Mouse (Mus musculus) heart, embryonic 14.5 days (tissue): ENCODE data around the gene Nanos2. TPM values are rescaled to one million over a fixed set of nuclear protein-coding genes. Genes with fewer than 3 reads are reported as not detected.

Experiments
- ATAC-seq: fragments of 200-750 bp; cut with Nextera tagmentation; 2 replicates; pipeline ENCODE4 v1.8.0; 2017; ENCODE audit warnings: low read depth, moderate TSS enrichment; ENCODE audit not compliant: insufficient number of reproducible peaks, insufficient read depth, low FRiP score
- H3K27ac ChIP-seq, 2 experiments: fragments of 200-500 bp in 1 of 2; fragments of 300-500 bp in 1 of 2; sonication (generic) in 1 of 2; replicated peaks in 1 of 2; 2 replicates each; pipeline ENCODE4 v1.5.1; 2012 to 2014; ENCODE audit warnings: low read depth in 2 of 2, low read length in 2 of 2, control low read depth in 1 of 2, mild to moderate bottlenecking in 1 of 2, mixed read lengths in 1 of 2; ENCODE audit not compliant: control insufficient read depth in 1 of 2, insufficient read depth in 1 of 2
- H3K27me3 ChIP-seq: fragments of 300-500 bp; sonication (generic); 2 replicates; pipeline ENCODE4 v1.6.1; 2014; ENCODE audit warnings: mild to moderate bottlenecking, low read length, control low read depth; ENCODE audit not compliant: control insufficient read depth, insufficient read depth
- H3K36me3 ChIP-seq: fragments of 300-500 bp; sonication (generic); 2 replicates; pipeline ENCODE4 v1.6.1; 2014; ENCODE audit warnings: mild to moderate bottlenecking, control low read depth, low read length, mixed read lengths; ENCODE audit not compliant: control insufficient read depth, insufficient read depth
- H3K4me1 ChIP-seq, 2 experiments: fragments of 200-500 bp in 1 of 2; fragments of 300-500 bp in 1 of 2; sonication (generic) in 1 of 2; 2 replicates each; pipeline ENCODE4 v1.6.1; 2012 to 2014; ENCODE audit warnings: low read length in 2 of 2, control low read depth in 1 of 2, mixed read lengths in 1 of 2; ENCODE audit not compliant: control insufficient read depth in 2 of 2, insufficient read depth in 2 of 2
- H3K4me2 ChIP-seq: fragments of 300-500 bp; sonication (generic); 2 replicates; pipeline ENCODE4 v1.6.1; 2014; ENCODE audit warnings: mild to moderate bottlenecking, low read length
- H3K4me3 ChIP-seq, 2 experiments: fragments of 200-500 bp in 1 of 2; fragments of 300-500 bp in 1 of 2; sonication (generic) in 1 of 2; 2 replicates each; pipeline ENCODE4 v1.5.1; 2012 to 2014; ENCODE audit warnings: low read length in 2 of 2, mild to moderate bottlenecking in 2 of 2, control low read depth in 1 of 2, low read depth in 1 of 2, moderate library complexity in 1 of 2; ENCODE audit not compliant: control insufficient read depth in 1 of 2, insufficient read depth in 1 of 2
- H3K9ac ChIP-seq: fragments of 300-500 bp; sonication (generic); 2 replicates; pipeline ENCODE4 v1.6.1; 2014; ENCODE audit warnings: mild to moderate bottlenecking, low read length
- H3K9me3 ChIP-seq: fragments of 300-500 bp; sonication (generic); 2 replicates; pipeline ENCODE4 v1.6.1; 2016; ENCODE audit warnings: low read length, control low read depth; ENCODE audit not compliant: control insufficient read depth
- WGBS: fragments of 180-500 bp; shearing (Covaris S2); extraction: QIAGEN DNeasy Blood & Tissue Kit; methylation state at CpG from one replicate; pipeline ENCODE4 v1.1.7; 2014; 5-methylcytosine and 5-hydroxymethylcytosine counted together
- polyA plus RNA-seq: library from polyadenylated mRNA; unstranded; fragments of >200 nt; fragmentation: Nextera tagmentation; extraction: Ambion mirVana; gene quantifications from 2 replicates; pipeline ENCODE4 v1.2.1, GENCODE M21; 2014

Gene Nanos2
- polyA plus RNA-seq, 1 experiment from 2014 or later = not detected

- WGBS = under 1% methylated on average over 37 of the region's 37 CpGs
- ATAC-seq = peak; percentile 93
- H3K4me1 ChIP-seq = peaks cover 5 to 18% of the 10 kb centered on the region in 2 experiments
- peak within 1 kb of the TSS; percentile 42 to 45 for H3K4me3 ChIP-seq
- peaks cover 26% of the 10 kb centered on the region for H3K27me3 ChIP-seq
- peak within 1 kb of the TSS; percentile 59 for H3K9ac ChIP-seq
- no peaks in the 10 kb centered on the region for H3K36me3 ChIP-seq
- H3K9me3 ChIP-seq = no peaks in the 10 kb centered on the region
- peak within 1 kb of the TSS; percentile 60 to 70 for H3K27ac ChIP-seq
- peak within 1 kb of the TSS; percentile 77 for H3K4me2 ChIP-seq
These were observed 3.5 kb downstream of the Nanos2 start, which contains the start of gene Mypop for GRCm38 (mm10) chr7:18990601-18991295. Gene Mypop (plus strand): TSS chr7:18991245.

- H3K27ac ChIP-seq = no peak overlapping the region
- H3K27me3 ChIP-seq = peaks cover 26% of the 10 kb centered on the region
- ATAC-seq = no peak
- H3K4me3 ChIP-seq = peak overlapping the region; percentile 42 to 44
- H3K36me3 ChIP-seq = no peaks in the 10 kb centered on the region
- peak overlapping the region; percentile 59 for H3K9ac ChIP-seq
- H3K4me1 ChIP-seq = peaks cover 5 to 18% of the 10 kb centered on the region in 2 experiments
- peak overlapping the region; percentile 77 for H3K4me2 ChIP-seq
- WGBS = 2% methylated on average over 54 of the region's 59 CpGs
- H3K9me3 ChIP-seq = no peaks in the 10 kb centered on the region
These were observed 4.6 kb downstream of the Nanos2 start for GRCm38 (mm10) chr7:18991660-18992293.

DNA sequence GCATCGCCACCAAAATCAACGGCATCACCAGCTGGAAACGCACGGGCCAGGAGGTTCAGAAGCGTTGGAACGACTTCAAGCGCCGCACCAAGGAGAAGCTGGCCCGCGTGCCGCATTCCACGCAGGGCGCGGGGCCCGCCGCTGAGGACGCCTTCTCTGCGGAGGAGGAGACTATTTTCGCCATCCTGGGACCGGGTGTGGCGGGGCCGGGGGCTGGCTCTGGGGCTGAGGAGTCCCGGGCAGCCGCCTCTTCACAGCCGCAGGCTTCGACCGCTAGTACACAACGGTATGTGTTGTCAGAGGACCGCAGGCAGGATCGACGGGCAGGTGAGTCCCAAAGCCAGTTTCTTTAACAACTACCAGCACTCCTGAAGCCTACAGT lies 5.1 kb downstream of the Nanos2 start:
- H3K36me3 ChIP-seq = no peaks in the 10 kb centered on the region
- WGBS = 2% methylated on average over 31 of the region's 31 CpGs
- H3K27me3 ChIP-seq = peaks cover 26% of the 10 kb centered on the region

DNA sequence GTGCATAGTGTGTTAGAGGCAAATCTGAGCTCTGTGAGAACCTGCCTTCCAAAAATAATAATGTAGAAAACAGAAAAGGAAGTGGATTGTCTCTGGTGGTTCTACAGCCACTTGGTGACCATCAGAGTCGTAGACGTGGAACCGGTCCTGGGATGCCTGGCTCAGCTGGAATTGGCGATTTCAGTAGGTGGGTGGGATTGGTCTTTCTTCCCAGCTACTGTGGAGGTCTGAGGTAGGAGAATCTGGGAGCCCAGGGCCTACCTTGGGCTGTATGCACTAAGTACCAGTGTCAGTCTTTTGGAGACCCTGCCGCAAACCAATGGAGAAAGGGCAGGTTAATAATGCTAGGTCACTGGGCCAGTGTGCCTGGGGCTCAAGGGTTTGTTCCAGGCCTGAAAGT lies 5.8 kb downstream of the Nanos2 start:
- ATAC-seq = no peak
- Histone ChIP-seq H3K4me2 (no peak overlapping the region; the same call in 1 of the 2 replicates), H3K4me3 (no peak overlapping the region), H3K4me1 (peaks cover 5 to 18% of the 10 kb centered on the region in 2 experiments), H3K9ac (no peak overlapping the region), H3K27ac (no peak overlapping the region), H3K27me3 (peaks cover 26% of the 10 kb centered on the region), H3K36me3 (no peaks in the 10 kb centered on the region), H3K9me3 (no peaks in the 10 kb centered on the region)
- WGBS = 94% methylated on average over 5 of the region's 5 CpGs

More for the DNA sequence above, 5.1 kb downstream of the Nanos2 start:
- peak overlapping the region; percentile 42 to 44 for H3K4me3 ChIP-seq
- ATAC-seq = no peak
- peaks cover 5 to 18% of the 10 kb centered on the region in 2 experiments for H3K4me1 ChIP-seq
- H3K9me3 ChIP-seq = no peaks in the 10 kb centered on the region
- H3K27ac ChIP-seq = no peak overlapping the region
- H3K4me2 ChIP-seq = peak overlapping the region; percentile 77
- peak overlapping the region; percentile 59 for H3K9ac ChIP-seq

- no peak overlapping the region for H3K4me2 ChIP-seq
- 37% methylated on average over 9 of the region's 9 CpGs for WGBS
- H3K9ac ChIP-seq = 0 out of 2 replicates have a peak overlapping the region, but pooled peaks have one; percentile 8
- no peaks in the 10 kb centered on the region for H3K36me3 ChIP-seq
- no peaks in the 10 kb centered on the region for H3K27me3 ChIP-seq
- H3K27ac ChIP-seq = no peak overlapping the region
- H3K4me3 ChIP-seq = no peak overlapping the region
- H3K9me3 ChIP-seq = no peaks in the 10 kb centered on the region
- no peak for ATAC-seq
- peaks cover 0 to 23% of the 10 kb centered on the region in 2 experiments; a peak in 3 of 4 replicates for H3K4me1 ChIP-seq
These were observed 11.6 kb downstream of the Nanos2 start for GRCm38 (mm10) chr7:18998835-18999234.

GRCm38 (mm10) chr7:19000421-19000820 lies 13.2 kb downstream of the Nanos2 start:
- H3K4me3 ChIP-seq = peak overlapping the region; percentile 45 to 48
- no peak for ATAC-seq
- 27% methylated on average over 10 of the region's 10 CpGs for WGBS

GRCm38 (mm10) chr7:19001066-19001806 lies 14.0 kb downstream of the Nanos2 start:
- peaks cover 9 to 41% of the 10 kb centered on the region in 2 experiments for H3K4me1 ChIP-seq
- H3K9ac ChIP-seq = peak overlapping the region; percentile 75
- peak overlapping the region; percentile 45 to 48 for H3K4me3 ChIP-seq
- WGBS = 28% methylated on average over 18 of the region's 18 CpGs
- no peaks in the 10 kb centered on the region for H3K27me3 ChIP-seq
- no peak for ATAC-seq
- peak overlapping the region; percentile 70 for H3K4me2 ChIP-seq
- peaks cover 15% of the 10 kb centered on the region for H3K36me3 ChIP-seq
- no peaks in the 10 kb centered on the region for H3K9me3 ChIP-seq
- H3K27ac ChIP-seq = peak overlapping the region in 1 of 2 experiments; percentile 61; a peak in 2 of 4 replicates

More at GRCm38 (mm10) chr7:19000421-19000820, 13.2 kb downstream of the Nanos2 start:
- Histone ChIP-seq H3K9ac (peak overlapping the region; percentile 75), H3K36me3 (peaks cover 7% of the 10 kb centered on the region), H3K27me3 (no peaks in the 10 kb centered on the region), H3K9me3 (no peaks in the 10 kb centered on the region), H3K27ac (peak overlapping the region in 1 of 2 experiments; percentile 58; a peak in 2 of 4 replicates), H3K4me2 (peak overlapping the region; percentile 70), H3K4me1 (peaks cover 7 to 33% of the 10 kb centered on the region in 2 experiments)
